Comparison of ENCODE assay signal across 14 mouse cellular contexts in the genomic region with DNA sequence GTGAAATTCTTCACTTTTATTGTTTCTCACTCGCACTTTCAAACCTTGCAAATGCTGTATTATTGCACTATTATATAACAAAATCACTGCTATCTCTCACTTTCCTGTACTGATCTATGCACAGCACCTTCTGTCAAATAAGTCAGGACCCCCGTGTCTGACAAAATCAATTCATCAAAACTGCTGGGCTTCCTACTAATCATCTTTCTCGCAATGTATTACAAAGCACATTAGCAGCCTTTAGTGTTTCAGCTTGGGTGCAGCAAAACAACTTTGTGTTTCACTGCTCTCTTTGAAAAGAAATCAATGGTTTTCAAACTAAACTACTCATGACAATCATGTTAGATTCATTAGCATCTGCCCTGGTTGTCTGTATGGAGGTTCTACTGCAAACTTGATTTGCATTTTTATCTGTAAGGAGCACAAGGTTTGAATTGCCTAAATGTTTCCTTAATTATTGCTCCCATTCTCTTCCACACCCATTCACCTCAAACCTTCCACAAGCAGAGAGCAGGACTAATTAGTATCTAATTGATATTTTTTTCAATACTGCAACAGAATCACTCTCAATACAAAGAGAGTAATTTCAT.
"Had no signal": no experiment of that assay in that cellular context is flagged by ENCODE, and none has a peak within 500 bp of the region (broad histone marks: within the 10 kb centered on the region; RNA-seq: fewer than 3 reads in every experiment).

No protein-coding gene starts in this region.

- ATAC-seq: lung, postnatal 0 days; midbrain, embryonic 15.5 days had no signal

- H3K9me3 ChIP-seq: kidney, embryonic 15.5 days; limb, embryonic 10.5 days; liver, embryonic 15.5 days; midbrain, embryonic 15.5 days; neural tube, embryonic 12.5 days had no signal

- H3K9ac ChIP-seq: kidney, embryonic 15.5 days; liver, embryonic 15.5 days; midbrain, embryonic 15.5 days; neural tube, embryonic 12.5 days had no signal

- H3K36me3 ChIP-seq: kidney, embryonic 15.5 days; limb, embryonic 10.5 days; liver, embryonic 15.5 days; midbrain, embryonic 15.5 days; neural tube, embryonic 12.5 days had no signal

- H3K4me1 ChIP-seq: kidney, embryonic 15.5 days; limb, embryonic 10.5 days; liver, embryonic 15.5 days; midbrain, embryonic 15.5 days; neural tube, embryonic 12.5 days had no signal

- DNase-seq: kidney, postnatal 14 days; lung, adult 2 months; lung, postnatal 36 days; right cerebral cortex, postnatal 25 days; thymus, postnatal 4 days had no signal

- H3K27me3 ChIP-seq: kidney, embryonic 15.5 days; liver, embryonic 15.5 days; midbrain, embryonic 15.5 days; neural tube, embryonic 12.5 days had no signal

- H3K4me3 ChIP-seq: kidney, embryonic 15.5 days; left cerebral cortex, adult 2 months; limb, embryonic 10.5 days; liver, embryonic 15.5 days; midbrain, embryonic 15.5 days; neural tube, embryonic 12.5 days had no signal

- H3K27ac ChIP-seq: kidney, embryonic 15.5 days; left cerebral cortex, adult 2 months; limb, embryonic 10.5 days; liver, embryonic 15.5 days; midbrain, embryonic 15.5 days; neural tube, embryonic 12.5 days; stomach, postnatal 0 days had no signal

- H3K4me2 ChIP-seq: kidney, embryonic 15.5 days; liver, embryonic 11.5 days; liver, embryonic 15.5 days; midbrain, embryonic 15.5 days; neural tube, embryonic 12.5 days had no signal
